Mouse (Mus musculus) liver, embryonic 14.5 days (tissue): ENCODE data around the gene Mmp7.

Experiments
- CTCF ChIP-seq: IDR thresholded peaks from 2 replicates; pipeline ENCODE4 v1.5.1; 2016; ENCODE audit warnings: antibody characterized with exemption, low read depth, control low read depth
- EP300 ChIP-seq: IDR thresholded peaks from 2 replicates; pipeline ENCODE4 v1.6.1; 2016; ENCODE audit warnings: antibody characterized with exemption, low read depth

DNA sequence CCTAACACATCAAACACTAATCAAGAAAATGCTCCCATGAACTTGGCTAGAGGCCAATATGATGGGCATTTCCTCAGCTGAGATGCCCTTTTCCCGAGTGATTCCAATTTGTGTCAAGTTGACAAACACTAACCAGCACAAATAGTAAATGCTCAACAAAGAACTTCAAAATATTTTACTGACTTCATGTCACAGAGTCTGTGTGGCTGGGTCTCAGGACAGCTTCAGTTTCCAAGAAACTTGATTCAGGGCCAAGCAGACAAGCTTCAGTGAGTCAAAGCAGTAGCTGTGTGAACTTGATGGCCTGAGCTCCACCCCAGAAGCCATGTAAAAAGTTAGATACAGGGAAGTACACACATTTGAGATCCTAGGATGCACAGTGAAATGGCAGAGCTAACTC is 52.3 kb downstream of the Mmp7 start:
- TF ChIP-seq CTCF (no peak), EP300 (no peak)
